Mouse (Mus musculus): ENCODE results near the gene Kcnk3.

- TF ChIP-seq CTCF (IDR thresholded peaks at IDR 0.05; ENCODE audit: low read depth) (no peak), EP300 (IDR thresholded peaks at IDR 0.05; ENCODE audit: low read depth) (no peak)
These were observed 16.8 kb downstream of the Kcnk3 start for GRCm38 (mm10) chr5:30604769-30605188.

Measured in liver, postnatal 0 days (tissue).